Mouse (Mus musculus): ENCODE results near the gene Wdfy3.

- TF ChIP-seq CTCF (IDR thresholded peaks at IDR 0.05; ENCODE audit: low read depth) (no peak), EP300 (IDR thresholded peaks at IDR 0.05; ENCODE audit: low read depth) (no peak)
Observed at GRCm38 (mm10) chr5:102022018-102022898, 47.5 kb downstream of the Wdfy3 start.
